Mouse (Mus musculus) E14TG2a.4 (cell line): ENCODE data around the gene Parpbp.

Experiments
- H3K27me3 ChIP-seq: 2 replicates; pipeline ENCODE4 v1.6.1; 2014; ENCODE audit warnings: low read length, control low read depth; ENCODE audit not compliant: insufficient read depth
- H3K36me3 ChIP-seq: 2 replicates; pipeline ENCODE4 v1.6.1; 2014; ENCODE audit warnings: low read length, control low read depth; ENCODE audit not compliant: insufficient read depth
- H3K4me1 ChIP-seq: replicated peaks from 2 replicates; pipeline ENCODE4 v1.6.1; 2014; ENCODE audit warnings: low read depth, low read length, control low read depth
- H3K4me3 ChIP-seq: replicated peaks from 2 replicates; pipeline ENCODE4 v1.5.1; 2014; ENCODE audit warnings: mild to moderate bottlenecking, low read length
- H3K9me3 ChIP-seq: 2 replicates; pipeline ENCODE4 v1.6.1; 2014; ENCODE audit warnings: low read length, control low read depth
- CTCF ChIP-seq: conservative IDR thresholded peaks from 2 replicates; pipeline ENCODE4 v1.5.1; 2014; ENCODE audit warnings: low read length
- NANOG ChIP-seq: IDR thresholded peaks from 2 replicates; pipeline ENCODE4 v1.6.1; 2014; ENCODE audit warnings: borderline replicate concordance, low read length, mixed read lengths
- POU5F1 ChIP-seq: IDR thresholded peaks from 2 replicates; pipeline ENCODE4 v1.6.1; 2014; ENCODE audit warnings: low read length, borderline replicate concordance

Gene Parpbp

DNA sequence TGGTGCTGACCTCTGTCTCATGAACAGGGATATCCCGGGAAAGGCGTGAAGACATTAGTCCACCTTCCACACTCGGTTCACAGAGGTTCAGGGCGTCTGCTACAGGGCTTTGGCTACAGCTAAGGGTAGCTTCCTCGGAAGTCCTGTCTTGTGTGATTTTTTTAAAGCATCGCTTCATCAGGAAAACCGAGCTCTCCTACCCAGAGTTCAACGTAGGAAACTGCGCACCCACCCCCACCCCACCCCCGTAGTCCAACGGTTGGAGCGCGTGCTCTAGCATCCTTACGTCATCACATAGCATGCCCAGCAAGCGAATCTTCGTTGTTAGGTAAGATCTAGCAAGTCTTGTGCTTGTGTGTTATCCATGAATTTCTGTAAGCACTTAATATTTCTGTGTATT is 11.1 kb downstream of the Parpbp start:
- peaks cover 5% of the 10 kb centered on the region; the same call in 1 of the 2 replicates for H3K36me3 ChIP-seq
- no peaks in the 10 kb centered on the region for H3K27me3 ChIP-seq
- TF ChIP-seq NANOG (no peak), POU5F1 (no peak), CTCF (no peak)
- H3K9me3 ChIP-seq, result no peaks in the 10 kb centered on the region
- no peak overlapping the region for H3K4me3 ChIP-seq
- no peaks in the 10 kb centered on the region; the same call in 1 of the 2 replicates for H3K4me1 ChIP-seq

DNA sequence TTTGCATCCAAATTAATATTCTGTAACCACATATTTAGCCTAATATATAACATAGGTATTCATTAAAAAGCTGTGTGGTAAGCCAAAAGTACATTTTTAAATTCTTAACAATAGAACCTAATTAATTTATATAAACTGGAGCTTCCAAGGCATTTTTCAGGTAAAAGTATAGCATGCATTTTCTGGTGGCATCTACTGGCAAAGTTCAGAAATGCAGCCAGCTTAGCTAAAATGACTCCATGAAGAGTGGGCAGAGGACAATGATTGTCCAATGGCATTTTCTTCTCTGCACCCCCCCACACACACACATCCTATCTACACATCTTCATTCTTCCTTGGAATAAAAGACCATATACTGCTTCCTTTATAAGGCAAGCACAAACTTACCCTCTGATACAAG is 27.0 kb downstream of the Parpbp start:
- TF ChIP-seq POU5F1, result no peak
- TF ChIP-seq NANOG, result no peak
- TF ChIP-seq CTCF, result no peak
- Histone ChIP-seq H3K9me3 (no peaks in the 10 kb centered on the region), H3K36me3 (peaks cover 8% of the 10 kb centered on the region), H3K4me3 (no peak overlapping the region), H3K4me1 (no peaks in the 10 kb centered on the region), H3K27me3 (no peaks in the 10 kb centered on the region)

DNA sequence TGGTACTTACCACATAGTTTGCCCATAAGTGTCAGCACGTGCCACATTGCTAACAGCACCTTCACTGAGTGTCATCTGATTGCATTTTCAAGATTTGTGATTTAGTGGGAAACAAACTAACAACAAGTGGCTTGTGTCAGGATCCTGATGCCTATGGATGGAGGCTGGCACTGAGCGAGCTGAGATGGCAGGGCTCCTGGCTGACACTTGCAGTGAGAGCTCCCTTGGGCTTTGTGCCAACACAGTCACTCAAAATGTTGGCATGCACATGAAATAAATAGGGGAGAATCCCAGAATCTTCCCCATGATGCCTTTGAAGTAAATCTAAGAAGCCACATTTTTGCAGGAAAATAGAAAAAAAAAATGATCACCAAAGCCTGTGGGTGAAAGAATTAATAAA is 33.5 kb downstream of the Parpbp start:
- H3K9me3 ChIP-seq, result no peaks in the 10 kb centered on the region
- H3K27me3 ChIP-seq, result no peaks in the 10 kb centered on the region
- H3K36me3 ChIP-seq, result peaks cover 20% of the 10 kb centered on the region
- no peak overlapping the region for H3K4me3 ChIP-seq
- H3K4me1 ChIP-seq, result no peaks in the 10 kb centered on the region
- no peak for TF ChIP-seq NANOG
- no peak for TF ChIP-seq CTCF
- TF ChIP-seq POU5F1, result no peak

DNA sequence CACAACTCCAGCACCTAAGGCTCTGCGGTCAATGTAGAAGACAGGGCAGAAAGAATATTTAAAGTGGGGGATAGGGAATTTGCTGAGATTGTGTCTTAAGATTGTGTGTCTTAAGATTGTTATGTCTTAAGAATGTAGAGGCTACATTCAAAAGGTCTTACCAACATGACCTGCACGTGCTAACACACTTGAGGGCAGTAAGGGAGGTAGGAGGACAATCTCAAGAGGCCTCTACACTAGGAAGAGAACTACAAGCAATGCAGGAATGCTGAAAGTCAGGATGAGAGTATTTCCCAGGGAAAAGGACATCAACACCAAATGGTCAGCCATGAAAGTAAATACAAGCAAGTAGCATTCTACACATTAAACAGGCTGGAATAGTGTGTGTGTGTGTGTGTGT is 40.6 kb downstream of the Parpbp start:
- TF ChIP-seq POU5F1, result no peak
- no peak for TF ChIP-seq NANOG
- TF ChIP-seq CTCF, result no peak
- H3K27me3 ChIP-seq, result no peaks in the 10 kb centered on the region
- peaks cover 10% of the 10 kb centered on the region for H3K36me3 ChIP-seq
- no peaks in the 10 kb centered on the region for H3K9me3 ChIP-seq
- H3K4me1 ChIP-seq, result no peaks in the 10 kb centered on the region
- H3K4me3 ChIP-seq, result no peak overlapping the region

DNA sequence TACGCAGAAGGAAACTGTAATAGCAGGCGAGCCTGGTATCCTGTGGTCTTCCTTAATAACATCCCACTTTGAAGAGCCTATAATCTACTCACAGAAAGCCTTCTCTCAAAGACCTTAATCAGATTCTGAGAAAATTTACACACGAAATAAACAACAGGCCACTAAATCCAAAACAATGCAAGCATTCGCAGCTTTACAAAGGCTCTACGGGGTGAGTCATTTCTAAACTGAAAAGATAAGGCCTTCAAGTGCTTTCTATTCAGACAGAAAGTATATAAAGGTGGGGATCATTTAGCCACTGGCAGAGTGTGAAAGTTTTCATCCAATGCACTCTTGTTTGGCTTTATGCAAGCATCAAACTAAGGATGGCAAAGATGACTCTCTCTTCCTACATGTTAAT is 56.0 kb downstream of the Parpbp start, which contains the start of gene Pmch:
Gene Pmch, plus strand, starts transcription at position 301 of the 400 bp plus-strand sequence.
- Histone ChIP-seq H3K4me3 (no peak within 1 kb of the TSS), H3K4me1 (no peaks in the 10 kb centered on the region)
- TF ChIP-seq POU5F1, result no peak
- TF ChIP-seq NANOG, result no peak
- TF ChIP-seq CTCF, result no peak

DNA sequence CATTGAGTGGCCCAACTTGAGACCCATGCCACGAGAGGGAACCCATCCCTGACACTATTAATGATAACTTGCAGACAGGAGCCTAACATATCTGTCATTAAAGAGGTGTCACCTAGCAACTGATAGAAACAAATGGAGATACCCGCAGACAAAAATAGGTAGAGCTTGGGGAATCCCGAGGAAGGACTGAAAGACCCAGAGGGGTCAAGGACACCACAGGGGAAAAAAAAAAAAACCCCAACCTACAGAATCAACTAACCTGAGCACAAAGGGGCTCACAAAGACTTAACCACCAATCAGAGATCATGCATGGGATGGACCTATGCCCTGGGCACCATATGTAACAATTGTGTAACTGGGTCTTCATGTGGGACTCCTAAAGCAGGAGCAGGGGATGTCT is 79.4 kb downstream of the Parpbp start:
- TF ChIP-seq POU5F1 (no peak), NANOG (no peak), CTCF (no peak)
- H3K27me3 ChIP-seq, result no peaks in the 10 kb centered on the region

More for the DNA sequence above, 56.0 kb downstream of the Parpbp start, which contains the start of gene Pmch:
- Histone ChIP-seq H3K36me3 (peaks cover 15% of the 10 kb centered on the region), H3K27me3 (no peaks in the 10 kb centered on the region), H3K9me3 (no peaks in the 10 kb centered on the region)

DNA sequence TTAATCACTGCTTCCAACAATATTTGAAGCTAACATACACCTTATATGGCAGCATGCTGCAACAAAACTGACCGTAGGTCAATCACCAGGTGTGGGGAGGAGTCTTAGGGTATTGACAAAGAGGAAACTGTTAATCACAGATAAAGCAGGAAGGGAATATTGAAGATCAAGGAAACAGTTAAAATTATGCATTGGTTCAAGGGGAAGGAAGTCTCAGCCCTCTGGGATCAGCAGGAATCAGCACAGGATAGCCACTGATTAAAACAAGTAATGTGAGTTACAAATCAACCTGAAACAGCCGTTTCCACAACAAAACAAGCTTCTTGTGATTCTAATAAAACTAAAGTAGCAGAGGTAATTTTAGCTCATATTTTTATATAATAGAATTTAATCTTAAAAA is 81.9 kb downstream of the Parpbp start:
- H3K36me3 ChIP-seq, result no peaks in the 10 kb centered on the region

More for the DNA sequence above, 79.4 kb downstream of the Parpbp start:
- Histone ChIP-seq H3K4me1 (no peaks in the 10 kb centered on the region), H3K36me3 (no peaks in the 10 kb centered on the region), H3K4me3 (no peak overlapping the region), H3K9me3 (no peaks in the 10 kb centered on the region)

DNA sequence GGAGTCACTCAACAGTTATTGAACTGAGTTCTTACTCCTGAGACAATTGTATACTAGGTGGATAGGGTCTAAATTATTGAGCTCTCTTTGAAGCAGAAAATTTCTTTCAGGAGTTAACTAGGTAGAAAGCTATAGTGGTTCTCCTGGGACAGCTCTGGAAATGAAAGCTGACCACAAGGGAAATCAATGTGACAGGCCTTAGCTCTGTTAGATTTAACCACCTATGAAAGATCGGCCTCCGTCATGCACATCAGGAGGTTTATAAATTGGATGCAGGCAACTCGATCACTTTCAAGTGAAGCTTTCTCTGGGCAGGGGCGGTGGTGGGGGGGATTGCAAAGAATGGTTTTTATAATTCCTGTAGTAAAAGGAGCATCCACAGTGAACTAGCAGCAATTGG is 83.3 kb downstream of the Parpbp start:
- no peaks in the 10 kb centered on the region for H3K36me3 ChIP-seq
- no peaks in the 10 kb centered on the region for H3K4me1 ChIP-seq
- TF ChIP-seq CTCF (no peak), NANOG (no peak), POU5F1 (no peak)
- no peak overlapping the region for H3K4me3 ChIP-seq
- no peaks in the 10 kb centered on the region for H3K27me3 ChIP-seq
- no peaks in the 10 kb centered on the region for H3K9me3 ChIP-seq

More for the DNA sequence above, 81.9 kb downstream of the Parpbp start:
- no peaks in the 10 kb centered on the region for H3K27me3 ChIP-seq
- no peaks in the 10 kb centered on the region for H3K9me3 ChIP-seq
- no peak overlapping the region for H3K4me3 ChIP-seq
- no peaks in the 10 kb centered on the region for H3K4me1 ChIP-seq
- TF ChIP-seq POU5F1, result no peak

DNA sequence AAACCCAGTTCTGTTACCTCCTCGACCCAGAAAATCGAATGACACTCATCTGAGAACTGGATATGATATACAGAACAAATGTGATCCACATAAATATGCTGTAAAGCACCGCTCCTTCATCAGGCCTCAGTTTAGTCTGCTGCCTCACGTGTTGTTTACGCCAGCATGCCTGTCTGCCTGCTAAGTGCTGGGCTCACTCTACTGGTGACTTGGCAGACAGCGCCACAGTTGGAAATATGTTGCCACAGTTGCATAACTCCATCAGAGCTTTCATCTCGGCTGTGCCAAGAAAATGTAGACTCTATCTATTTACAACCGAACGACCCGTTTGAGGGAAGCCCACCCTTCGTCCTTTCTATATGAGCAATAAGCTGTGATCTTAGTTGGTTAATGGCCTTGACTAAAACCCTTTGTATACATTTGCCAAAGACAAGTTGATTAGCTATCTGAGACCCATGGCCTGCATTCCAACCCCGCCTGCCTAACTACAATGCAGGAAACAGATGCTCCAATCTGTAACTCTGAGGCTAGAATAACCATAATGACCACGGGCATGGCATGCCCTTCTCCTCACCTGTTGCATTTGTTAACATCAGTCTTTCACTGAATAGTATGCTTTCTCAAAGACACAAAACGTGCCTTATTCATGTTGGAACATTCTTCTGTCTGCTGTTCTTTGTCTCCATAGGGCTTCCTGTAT is 89.6 kb downstream of the Parpbp start:
- no peak for TF ChIP-seq CTCF
- no peak for TF ChIP-seq POU5F1
- TF ChIP-seq NANOG, result no peak
- H3K4me3 ChIP-seq, result no peak overlapping the region

More for the DNA sequence above, 89.6 kb downstream of the Parpbp start:
- Histone ChIP-seq H3K36me3 (no peaks in the 10 kb centered on the region), H3K27me3 (no peaks in the 10 kb centered on the region), H3K9me3 (no peaks in the 10 kb centered on the region), H3K4me1 (no peaks in the 10 kb centered on the region)
